8 mouse cellular contexts compared by ENCODE assay signal in the genomic region with DNA sequence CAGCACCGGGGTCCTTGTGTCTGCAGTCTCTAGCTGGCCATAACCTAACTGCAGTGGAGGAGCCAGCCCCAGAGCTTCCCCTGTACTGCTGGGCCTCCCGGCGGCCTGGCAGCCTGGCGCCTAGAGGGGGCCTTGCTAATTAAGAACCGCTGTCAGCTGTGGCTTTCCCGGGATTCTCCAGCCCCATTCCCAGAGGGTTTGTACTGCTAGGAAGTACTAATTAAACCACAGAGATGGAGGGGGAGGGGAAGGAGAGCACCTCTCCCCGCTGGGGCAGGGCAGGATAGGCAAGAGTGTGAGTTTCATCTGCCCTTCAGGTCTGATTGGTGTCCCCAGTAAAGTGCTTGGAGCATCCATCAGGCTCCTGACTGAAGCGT. TPM values are rescaled to one million over a fixed set of nuclear protein-coding genes. Genes with fewer than 3 reads are reported as not detected.
DNase-seq lines count a peak whose midpoint lies in the region; ATAC-seq and TF ChIP-seq lines count a peak whose summit lies in the region.

No protein-coding gene starts in this region.

- H3K4me3 ChIP-seq in kidney, postnatal 0 days (replicated peaks; ENCODE audit: low read depth, low read length): no peak overlapping the region
- H3K4me3 ChIP-seq in hindbrain, postnatal 0 days (ENCODE audit: low read length): no peak overlapping the region
- no peak overlapping the region for H3K4me3 ChIP-seq in myocyte

- H3K79me2 ChIP-seq in myocyte (ENCODE audit: control insufficient read depth, insufficient read depth): peaks cover 7% of the 10 kb centered on the region

- H3K4me2 ChIP-seq in kidney, postnatal 0 days (ENCODE audit: low read length): no peak overlapping the region
- 0 out of 2 replicates have a peak overlapping the region, but pooled peaks have one; percentile 17 for H3K4me2 ChIP-seq in hindbrain, postnatal 0 days (ENCODE audit: low read depth, low read length)
- peak overlapping the region; percentile 77 for H3K4me2 ChIP-seq in myocyte (ENCODE audit: low read depth)

- DNase-seq in kidney, postnatal 0 days (ENCODE audit: low spot score): no peak
- DNase-seq in kidney, adult 18-20 months: no peak
- peak; percentile 66 for DNase-seq in embryo, embryonic 10 days (ENCODE audit: low spot score)
- peak; percentile 65 for DNase-seq in hindbrain, postnatal 0 days (ENCODE audit: low spot score)
- DNase-seq in left cerebral cortex, adult 8-10 months (ENCODE audit: low spot score in 2 of 2): no peak
- DNase-seq in T-cell, adult 2 months (ENCODE audit: low spot score): no peak
- no peak for DNase-seq in B cell, adult 2 months

- H3K9ac ChIP-seq in kidney, postnatal 0 days (ENCODE audit: low read depth, low read length): 0 out of 2 replicates have a peak overlapping the region, but pooled peaks have one; percentile 31
- peak overlapping the region; percentile 13; the same call in 1 of the 2 replicates for H3K9ac ChIP-seq in hindbrain, postnatal 0 days (replicated peaks; ENCODE audit: low read length)

- no peak for TF ChIP-seq POLR2A in myocyte (IDR thresholded peaks at IDR 0.05; ENCODE audit: insufficient read length, low read depth)

- H3K9me3 ChIP-seq in kidney, postnatal 0 days (replicated peaks; ENCODE audit: low read length): no peaks in the 10 kb centered on the region
- H3K9me3 ChIP-seq in hindbrain, postnatal 0 days (ENCODE audit: low read length): no peaks in the 10 kb centered on the region

- H3K27ac ChIP-seq in kidney, postnatal 0 days: peak overlapping the region; percentile 74
- peak overlapping the region; percentile 64 for H3K27ac ChIP-seq in hindbrain, postnatal 0 days

- 17% methylated on average over 8 of the region's 8 CpGs for WGBS in kidney, postnatal 0 days
- WGBS in hindbrain, postnatal 0 days: 9% methylated on average over 8 of the region's 8 CpGs

- H3K36me3 ChIP-seq in kidney, postnatal 0 days (ENCODE audit: insufficient read depth, low read length): peaks cover 22% of the 10 kb centered on the region
- peaks cover 17% of the 10 kb centered on the region; the same call in 1 of the 2 replicates for H3K36me3 ChIP-seq in hindbrain, postnatal 0 days (ENCODE audit: insufficient read depth, low read length)
- no peaks in the 10 kb centered on the region for H3K36me3 ChIP-seq in myocyte (ENCODE audit: control insufficient read depth, insufficient read depth)

- no peak for TF ChIP-seq CTCF in kidney, postnatal 0 days (IDR thresholded peaks at IDR 0.05; ENCODE audit: low read depth)
- no peak for TF ChIP-seq CTCF in hindbrain, postnatal 0 days (IDR thresholded peaks at IDR 0.05; ENCODE audit: low read depth)

- peaks cover 28% of the 10 kb centered on the region for H3K4me1 ChIP-seq in kidney, postnatal 0 days (replicated peaks; ENCODE audit: insufficient read depth, low read length)
- H3K4me1 ChIP-seq in hindbrain, postnatal 0 days (ENCODE audit: insufficient read depth, low read length): peaks cover 52% of the 10 kb centered on the region

- ATAC-seq in kidney, postnatal 0 days (replicated peaks; ENCODE audit: low FRiP score, low read depth): no peak
- ATAC-seq in hindbrain, postnatal 0 days: no peak

- no peaks in the 10 kb centered on the region for H3K27me3 ChIP-seq in kidney, postnatal 0 days (ENCODE audit: insufficient read depth, low read length)
- H3K27me3 ChIP-seq in hindbrain, postnatal 0 days (ENCODE audit: insufficient read depth, low read length): no peaks in the 10 kb centered on the region
- H3K27me3 ChIP-seq in myocyte (ENCODE audit: control insufficient read depth, insufficient read depth, insufficient read length): no peaks in the 10 kb centered on the region

- H3ac ChIP-seq in myocyte (ENCODE audit: control insufficient read depth, insufficient read length): no peak overlapping the region

TF ChIP-seq in myocyte, 11 proteins besides CTCF, POLR2A, EP300 and RAD21:
- no peak for TF ChIP-seq E2F4 (IDR thresholded peaks at IDR 0.05; ENCODE audit: insufficient read depth)

RNA-seq across cellular contexts. Expression of gene Gins2, which starts 25.8 kb away (rescaled TPM):
- polyA plus RNA-seq in kidney, postnatal 0 days (2015; fragmentation: Nextera tagmentation; extraction: Ambion mirVana): 54.0 and 70.0 TPM in 2 replicates
- 2.8 and 12.3 TPM in 2 replicates for total RNA-seq in hindbrain, postnatal 0 days (2014; rRNA removed)
- 17.2 and 20.6 TPM in 2 replicates for polyA plus RNA-seq in hindbrain, postnatal 0 days (2015; fragmentation: Nextera tagmentation; extraction: Ambion mirVana)
- polyA plus RNA-seq in myocyte (2012; fragmentation: generic; extraction: Trizol): 11.2 TPM
- total RNA-seq in left cerebral cortex, adult 8-10 months (2022): 1 to 10 TPM; 1.1 to 3.3 (median 2.5) TPM

Comparison
In these comparisons a context has a peak if more than half of its experiments do, and no peak if none do; other contexts are left out.
1. DNase-seq: peak in embryo, embryonic 10 days (single experiment) and hindbrain, postnatal 0 days (single experiment); none in kidney, postnatal 0 days (single experiment), kidney, adult 18-20 months (single experiment), left cerebral cortex, adult 8-10 months (0 of 2), T-cell, adult 2 months (single experiment) and B cell, adult 2 months (0 of 2).